Mouse (Mus musculus) naive thymus-derived CD4-positive, alpha-beta T cell, adult 2 months (primary cell): ENCODE measurements around the gene Pde11a.

Experiments
- DNase-seq: peaks from one replicate; pipeline ENCODE4 v3.0.0-alpha.2; 2011; ENCODE audit warnings: low read depth

The Pde11a gene

GRCm38 (mm10) chr2:76320336-76320735 is 18.2 kb downstream of the Pde11a start:
- DNase-seq, result no peak

DNA sequence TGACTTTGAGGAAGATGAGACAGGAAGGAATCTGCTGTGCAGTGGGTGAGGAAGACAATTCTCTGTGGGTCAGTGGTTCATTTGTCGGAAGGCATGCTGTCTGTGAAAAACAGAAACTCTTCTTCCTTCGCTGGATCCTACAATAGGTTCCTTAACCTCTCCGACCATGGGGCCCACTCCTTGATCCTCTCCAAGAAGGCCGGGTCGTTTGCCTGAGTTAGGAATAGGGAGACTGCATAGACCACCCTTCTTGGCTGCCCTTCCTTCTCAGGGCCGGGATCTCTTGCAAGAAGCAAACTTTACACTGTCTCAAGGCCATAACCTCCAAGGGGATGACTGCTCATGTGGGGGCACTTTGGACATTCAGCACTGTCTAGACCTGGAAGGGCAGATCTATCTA is 19.3 kb downstream of the Pde11a start:
- no peak for DNase-seq

DNA sequence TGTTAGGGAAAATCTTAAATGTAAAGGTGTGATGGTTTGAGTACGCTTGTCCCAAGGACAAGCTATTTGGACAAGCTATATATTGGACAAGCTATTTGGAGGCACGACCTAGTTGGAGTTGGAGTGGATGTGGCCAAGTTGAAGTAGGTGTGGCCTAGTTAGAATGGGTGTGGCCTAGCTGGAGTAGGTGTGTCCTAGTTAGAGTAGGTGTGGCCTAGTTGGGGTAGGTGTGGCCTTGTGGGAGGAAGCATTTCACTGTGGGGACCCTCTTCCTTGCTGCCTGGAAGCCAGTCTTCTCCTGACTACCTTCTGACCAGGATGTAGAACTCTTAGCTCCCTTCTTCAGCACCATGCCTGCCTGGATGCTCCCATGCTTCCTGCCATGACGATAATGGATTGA is 50.9 kb downstream of the Pde11a start:
- DNase-seq, result no peak

GRCm38 (mm10) chr2:76286288-76286740 is 52.3 kb downstream of the Pde11a start:
- no peak for DNase-seq

DNA sequence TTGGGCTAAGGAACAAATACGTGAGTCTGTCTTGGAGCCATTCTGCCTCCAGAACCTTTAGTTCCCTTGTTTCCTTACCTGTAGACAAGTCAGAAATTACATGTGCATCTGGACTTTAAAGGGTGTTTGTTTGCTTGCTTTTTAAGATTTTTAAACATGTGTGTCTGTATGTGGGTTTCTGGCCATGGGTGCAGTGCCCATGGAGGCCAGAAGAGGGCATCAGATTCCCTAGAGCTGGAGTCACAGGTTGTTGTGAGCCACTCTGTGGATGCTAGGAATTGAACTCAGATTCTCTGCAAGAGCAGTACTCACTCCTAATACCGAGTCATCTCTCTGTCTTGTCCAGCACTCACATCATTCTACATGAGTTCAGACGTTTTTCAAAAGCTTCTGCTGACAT is 53.4 kb downstream of the Pde11a start:
- no peak for DNase-seq

DNA sequence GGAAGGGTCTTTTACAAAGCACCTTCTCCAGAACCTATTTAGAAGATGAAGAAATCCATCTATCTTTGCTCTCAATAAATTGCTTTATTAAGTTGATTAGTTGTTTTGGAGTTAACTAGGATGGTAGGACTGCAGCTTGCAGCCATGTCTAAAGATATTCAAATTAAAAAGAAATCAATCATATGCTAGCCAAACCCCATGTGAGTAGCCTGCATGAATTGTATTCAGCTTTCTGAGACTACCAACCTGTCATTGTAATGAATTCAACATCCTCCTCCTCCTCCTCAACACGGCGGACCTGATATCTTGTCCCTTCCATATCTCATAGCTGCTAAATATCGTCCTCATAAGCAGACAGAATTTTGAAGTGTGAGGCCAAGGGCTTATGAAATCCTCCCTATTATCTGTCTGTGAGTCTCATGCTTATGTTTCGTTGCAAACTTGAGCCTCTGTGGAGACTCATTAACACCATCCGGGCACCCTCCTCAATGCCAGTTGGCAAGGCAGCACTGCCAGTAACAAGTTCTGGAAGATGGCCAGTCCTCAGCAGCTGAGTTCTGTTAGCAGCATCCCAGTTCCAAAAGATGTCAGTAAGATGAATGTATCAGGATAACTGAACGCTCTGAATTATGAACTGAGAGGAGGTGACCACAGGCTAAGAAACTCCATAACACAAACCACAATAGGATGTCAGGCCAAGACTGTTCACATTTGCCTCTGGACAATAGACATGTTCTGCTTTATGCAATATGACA is 55.0 kb downstream of the Pde11a start:
- no peak for DNase-seq

DNA sequence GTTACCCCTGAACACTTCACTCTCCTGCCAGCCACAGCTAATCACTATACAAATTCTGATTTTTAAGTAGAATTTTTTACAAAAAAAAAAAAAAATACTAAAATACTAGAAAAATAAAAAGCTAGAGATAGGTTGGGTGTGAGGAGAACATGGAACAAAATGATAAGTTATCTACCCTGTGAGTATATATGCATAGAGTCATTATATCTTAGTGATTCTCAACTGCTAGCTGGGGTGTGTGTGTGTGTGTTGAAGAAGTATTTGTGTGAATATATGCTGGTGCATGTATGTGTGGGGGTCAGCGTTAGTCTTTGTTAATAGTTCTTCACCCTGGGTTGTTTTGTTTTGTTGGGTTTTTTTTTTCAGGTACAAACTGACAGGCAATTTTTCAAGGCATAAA is 69.1 kb downstream of the Pde11a start:
- DNase-seq, result no peak

DNA sequence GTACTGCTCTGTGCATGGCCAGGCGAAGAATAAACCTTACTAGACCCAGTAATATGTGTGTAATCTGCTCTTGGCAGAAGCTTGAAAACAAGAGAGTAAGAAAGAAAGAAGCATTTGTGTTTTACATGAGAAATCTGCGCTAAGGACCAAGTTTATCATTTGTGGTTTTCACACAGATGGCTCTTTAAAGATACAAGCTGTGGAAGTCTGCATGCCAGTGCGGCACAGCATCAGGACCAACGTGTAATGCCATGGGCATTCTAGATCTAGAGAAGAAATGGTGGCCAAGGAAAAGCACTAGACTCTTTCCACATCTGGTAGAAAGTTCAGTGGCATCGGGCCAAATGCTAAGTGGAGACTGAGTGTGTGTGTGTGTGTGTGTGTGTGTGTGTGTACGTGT is 71.2 kb downstream of the Pde11a start:
- no peak for DNase-seq

GRCm38 (mm10) chr2:76266622-76267021 is 72.0 kb downstream of the Pde11a start:
- no peak for DNase-seq

DNA sequence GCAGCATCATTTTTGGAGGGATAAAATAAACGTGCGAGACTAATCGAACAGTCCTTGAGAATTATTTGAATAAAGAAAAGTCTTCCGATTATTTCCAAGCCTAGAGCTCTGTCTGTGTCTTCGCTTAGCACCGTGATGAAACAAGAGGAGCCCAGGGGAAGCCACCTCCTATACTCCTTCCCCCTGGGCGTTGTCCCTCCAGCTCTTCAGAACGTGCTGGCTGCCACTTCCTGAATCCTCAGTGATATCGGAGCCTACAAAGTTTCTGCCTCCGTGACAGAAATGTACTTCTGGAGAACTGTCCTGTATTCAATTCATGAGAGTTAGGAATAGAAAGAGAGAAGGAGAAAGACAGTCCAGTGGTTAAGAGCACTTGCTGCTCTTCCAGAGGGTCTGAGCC is 74.3 kb downstream of the Pde11a start:
- DNase-seq, result no peak

- DNase-seq, result no peak
Measured at GRCm38 (mm10) chr2:76262661-76263060, 75.9 kb downstream of the Pde11a start.

DNA sequence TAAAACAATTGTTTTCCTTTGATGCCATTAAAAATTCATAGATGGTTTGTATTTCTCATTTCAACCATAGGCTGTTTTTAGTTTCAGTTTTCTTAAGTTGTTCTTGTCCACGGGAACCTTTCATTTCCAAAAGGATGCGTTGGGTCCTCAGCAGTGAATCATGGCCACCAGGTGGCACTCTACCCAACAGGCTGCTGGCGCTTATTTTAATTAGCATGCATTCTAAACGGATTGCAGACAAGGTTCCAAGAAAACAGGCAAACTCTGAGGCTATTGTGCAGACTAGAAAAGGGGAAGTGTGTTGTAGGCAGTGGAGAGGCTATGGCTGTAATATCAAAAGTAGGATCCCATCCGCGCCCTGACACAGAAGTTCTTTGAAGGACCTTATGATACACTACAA is 83.7 kb downstream of the Pde11a start:
- DNase-seq, result peak; percentile 74

- no peak for DNase-seq
Measured at GRCm38 (mm10) chr2:76251379-76251778, 87.2 kb downstream of the Pde11a start.

DNA sequence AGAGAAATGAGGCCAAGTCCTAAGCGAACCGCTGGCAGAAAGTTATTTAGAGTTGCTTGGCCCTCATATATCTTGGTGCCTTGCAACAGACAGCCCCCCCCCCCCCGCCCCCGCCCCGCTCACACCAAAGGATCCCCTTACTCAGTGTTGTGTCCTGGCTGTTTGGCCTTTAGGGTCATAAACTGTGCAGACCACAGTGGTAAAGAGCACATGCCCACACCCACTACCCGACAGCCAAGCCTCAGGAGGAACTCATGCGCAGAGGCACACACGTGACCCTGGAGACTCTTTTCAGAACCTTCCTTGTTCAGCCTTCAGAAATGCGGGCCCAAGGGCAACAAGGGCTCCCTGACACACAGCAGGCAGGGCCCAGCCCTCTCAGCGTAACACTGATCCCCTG is 90.3 kb downstream of the Pde11a start:
- no peak for DNase-seq

DNA sequence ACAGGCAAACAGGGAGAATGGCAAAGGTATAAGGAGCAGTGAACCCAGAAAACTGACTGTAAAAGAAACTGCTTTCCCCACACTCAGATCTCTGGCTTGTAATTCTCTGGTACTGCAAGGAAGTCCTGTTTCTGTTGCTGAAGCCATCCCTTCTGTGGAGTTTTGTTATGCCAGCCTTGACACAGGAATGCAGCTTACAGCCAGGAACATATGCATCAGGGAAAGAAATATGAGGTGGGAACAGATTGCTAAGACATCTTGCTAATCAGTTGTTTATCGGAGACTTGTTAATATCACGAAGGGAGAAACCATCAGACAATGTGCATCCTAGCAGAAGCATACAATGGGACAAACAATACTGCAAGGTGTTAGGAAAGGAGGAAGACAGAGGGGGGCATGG is 99.4 kb downstream of the Pde11a start:
- DNase-seq, result no peak

GRCm38 (mm10) chr2:76238496-76238895 is 100.1 kb downstream of the Pde11a start:
- peak; percentile 59 for DNase-seq

DNA sequence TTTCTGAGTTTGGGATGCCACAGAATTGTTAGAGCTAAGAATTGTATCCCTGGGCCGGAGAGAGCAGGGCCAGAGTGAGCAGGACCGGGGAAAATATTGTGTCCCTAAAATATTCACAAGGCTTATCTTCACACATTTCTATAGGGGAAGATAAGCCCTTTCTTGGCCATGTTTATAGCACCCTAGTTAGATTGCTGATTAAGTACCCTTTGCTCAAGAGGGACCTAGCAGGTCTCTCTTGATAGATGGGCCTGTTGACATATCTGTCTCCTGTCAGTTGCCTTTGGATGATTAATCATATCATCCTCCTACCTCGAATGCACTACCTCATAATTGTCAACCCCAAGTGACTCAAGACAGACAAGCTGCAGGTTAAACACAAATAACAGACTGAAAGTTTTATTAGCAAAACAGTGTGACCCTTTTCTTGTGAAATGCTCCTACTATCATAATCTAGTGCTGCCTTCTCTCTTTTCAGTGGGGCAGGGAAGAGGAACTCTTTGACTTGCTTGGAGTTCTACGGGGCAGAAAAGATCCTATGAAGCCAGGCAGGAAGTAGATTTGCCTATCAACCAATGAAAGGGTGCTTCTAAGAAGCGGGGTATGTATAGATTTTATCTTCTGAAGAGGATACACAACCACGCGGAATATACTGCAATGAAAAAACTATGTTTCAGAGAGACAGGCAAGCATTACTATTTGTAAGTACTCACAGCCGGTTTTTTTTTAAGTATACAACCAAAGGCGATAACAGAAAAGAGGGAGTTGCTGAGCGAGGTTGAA is 100.7 kb downstream of the Pde11a start:
- peak; percentile 37 for DNase-seq

GRCm38 (mm10) chr2:76220364-76221108 is 118.0 kb downstream of the Pde11a start:
- peak; percentile 62 for DNase-seq

DNA sequence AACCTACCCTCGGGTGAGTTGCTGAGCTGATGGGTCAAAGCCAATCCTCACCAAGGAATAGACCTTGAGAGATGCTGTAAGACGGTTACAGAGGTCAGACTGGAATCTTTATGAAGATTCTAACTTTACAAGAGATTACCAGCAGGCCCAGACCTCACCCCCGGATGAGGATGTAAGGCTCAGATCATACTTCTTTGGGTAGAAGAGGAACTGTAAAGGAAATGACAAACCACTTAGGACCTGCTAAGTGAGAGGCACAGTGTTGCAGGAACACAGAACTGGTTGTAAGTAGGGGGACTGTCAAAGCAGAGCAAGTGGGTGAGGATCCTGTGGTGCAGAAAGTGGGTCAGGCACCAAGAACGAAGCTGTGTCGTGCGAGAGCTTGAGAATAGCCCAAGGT is 119.0 kb downstream of the Pde11a start:
- peak; percentile 71 for DNase-seq

- peak; percentile 78 for DNase-seq
Measured at GRCm38 (mm10) chr2:76216146-76216545, 122.4 kb downstream of the Pde11a start.

- DNase-seq, result peak; percentile 85
Measured at GRCm38 (mm10) chr2:76215219-76215618, 123.4 kb downstream of the Pde11a start.

DNA sequence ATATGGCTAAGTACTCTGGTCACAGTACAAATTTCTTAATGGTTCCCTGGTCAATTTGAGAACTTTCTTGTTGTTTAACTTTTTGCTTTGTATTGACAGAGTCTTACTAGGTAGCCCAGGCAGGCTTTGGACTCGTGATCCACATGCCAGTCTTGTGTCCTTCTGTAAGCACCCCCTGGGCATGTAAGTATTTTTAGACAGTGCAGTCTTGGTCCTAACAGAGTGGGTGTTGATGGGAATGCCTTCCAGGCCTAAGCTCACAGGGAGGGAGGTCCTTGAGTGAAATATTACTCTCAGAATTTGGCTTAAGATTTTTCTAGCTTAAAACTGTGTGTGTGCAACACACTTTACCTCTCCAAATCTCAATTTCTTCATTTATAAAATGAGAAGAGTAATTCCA is 153.4 kb downstream of the Pde11a start:
- no peak for DNase-seq

DNA sequence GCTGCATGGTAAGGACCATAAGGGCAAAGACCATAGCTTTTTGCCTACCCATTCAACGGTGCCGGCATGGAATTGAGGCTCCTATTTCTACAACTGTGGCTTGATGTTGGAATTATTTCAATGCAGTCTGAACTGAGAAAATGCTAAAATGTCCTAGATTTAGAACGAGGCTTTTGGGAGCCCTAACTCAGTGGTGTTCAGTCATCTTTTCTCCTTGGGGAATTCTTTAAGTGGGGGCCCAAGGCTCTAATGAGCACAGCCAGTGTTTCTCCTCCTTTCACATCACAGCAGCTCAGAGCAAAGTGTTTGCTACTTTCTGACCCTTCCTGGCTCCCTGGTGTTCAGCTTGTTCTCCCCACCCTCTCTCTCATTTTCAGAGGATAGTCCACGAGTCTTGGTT is 175.8 kb downstream of the Pde11a start:
- DNase-seq, result no peak
